Mouse (Mus musculus) embryo, embryonic 11 days (tissue): ENCODE measurements around the gene Hes1.
"Not testable (repeated sequence)": the region's sequence is repeated elsewhere in the genome, so short reads cannot be mapped to it uniquely, and the experiment has no call there.

Experiments
- DNase-seq: peaks from one replicate; pipeline ENCODE4 v3.0.0-alpha.2; 2015

Gene Hes1

DNA sequence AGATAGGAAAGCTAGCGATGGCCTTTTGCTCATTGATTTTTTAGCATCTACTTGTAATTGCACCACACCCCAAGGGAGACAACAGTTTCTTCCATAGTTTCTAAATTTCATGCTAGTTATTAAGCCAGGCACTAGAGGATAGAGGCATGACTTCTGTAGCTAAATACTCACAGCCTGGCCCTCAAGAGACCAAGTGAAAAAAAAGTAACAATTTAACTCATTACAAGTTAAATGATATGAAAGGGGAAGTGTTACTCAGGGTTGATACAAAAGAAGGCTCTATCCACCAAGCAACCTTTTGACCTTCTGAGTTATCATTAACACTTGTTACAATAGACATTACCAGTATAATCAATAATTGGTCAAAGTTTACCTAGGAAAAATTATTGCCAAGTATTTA lies 9.1 kb downstream of the Hes1 start:
- DNase-seq: no peak

DNA sequence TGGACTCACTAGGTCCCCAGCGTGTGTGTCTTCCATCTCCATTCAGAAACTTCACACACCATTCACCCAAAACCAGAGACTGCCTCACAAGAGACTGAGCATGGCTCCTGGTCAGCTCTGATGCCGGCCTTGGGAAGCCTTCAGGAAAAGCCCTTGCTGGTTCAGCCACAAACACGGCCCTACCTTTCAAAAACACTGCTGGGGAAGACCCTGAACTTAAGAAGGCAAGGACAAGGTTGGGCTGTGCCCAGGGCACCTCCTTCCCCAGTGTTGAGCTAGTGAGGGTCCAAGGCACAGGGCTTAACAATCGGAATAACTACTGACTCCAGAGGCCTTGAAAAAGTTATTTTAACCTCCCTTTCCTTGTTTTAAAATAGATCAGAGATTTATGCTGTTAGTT lies 17.3 kb downstream of the Hes1 start:
- no peak for DNase-seq

DNA sequence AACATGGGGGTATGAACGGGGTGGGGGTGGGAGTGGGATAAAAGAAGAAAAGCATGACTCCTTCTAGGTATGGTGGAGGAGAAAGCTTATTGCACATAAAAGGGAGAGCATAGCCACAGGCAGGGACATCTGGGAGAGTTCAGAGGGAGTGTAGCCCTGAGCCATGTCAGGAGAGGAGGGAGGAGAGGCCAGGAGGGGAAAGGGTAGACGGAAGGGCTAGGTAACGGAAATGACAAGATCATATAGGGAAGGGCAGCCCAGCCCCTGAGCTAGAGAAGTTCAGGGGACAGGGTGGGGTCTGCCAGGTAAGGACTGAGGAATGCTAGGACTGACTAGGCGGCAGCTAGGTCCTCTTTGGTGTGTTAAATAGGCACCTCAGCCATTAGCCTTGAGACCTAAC lies 17.8 kb downstream of the Hes1 start:
- DNase-seq: no peak

DNA sequence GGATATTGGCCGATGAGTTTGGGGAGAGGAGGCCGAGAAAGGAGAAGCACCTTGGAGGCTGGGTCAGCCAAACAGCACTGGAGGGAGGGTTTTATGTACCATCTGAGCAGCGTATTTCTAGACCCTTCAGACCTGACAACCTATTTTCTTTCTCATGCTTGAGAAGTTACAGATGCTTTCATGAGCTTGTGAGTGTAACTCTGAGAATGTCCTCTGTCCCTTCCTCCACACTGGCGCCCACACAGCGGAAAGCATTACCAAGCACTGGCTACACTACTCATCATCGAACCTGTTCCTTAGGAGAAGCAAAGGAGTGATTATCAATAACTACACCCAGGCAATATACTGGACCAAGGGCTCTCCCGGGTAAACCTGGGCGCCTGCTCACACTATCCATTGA lies 18.8 kb downstream of the Hes1 start:
- DNase-seq: no peak

DNA sequence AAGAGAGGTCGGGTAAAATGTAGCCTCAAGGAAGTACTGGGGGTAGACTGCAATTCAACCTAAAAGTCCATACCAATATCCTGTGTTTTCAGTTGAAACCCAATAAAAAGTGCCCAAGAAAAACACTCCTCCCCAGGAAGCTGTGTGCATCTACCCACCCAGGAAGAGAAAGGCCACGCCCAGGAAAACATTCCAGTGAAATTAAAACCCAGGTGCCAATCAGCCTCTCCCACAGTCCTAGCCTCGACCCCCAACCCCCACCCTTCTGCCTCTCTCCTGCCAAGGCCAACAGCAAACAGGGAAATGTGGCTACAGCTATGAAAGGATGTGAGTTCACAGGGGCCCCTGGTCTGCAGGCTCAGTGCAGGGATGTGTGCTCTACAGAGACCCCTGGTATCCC lies 19.4 kb downstream of the Hes1 start:
- no peak for DNase-seq

DNA sequence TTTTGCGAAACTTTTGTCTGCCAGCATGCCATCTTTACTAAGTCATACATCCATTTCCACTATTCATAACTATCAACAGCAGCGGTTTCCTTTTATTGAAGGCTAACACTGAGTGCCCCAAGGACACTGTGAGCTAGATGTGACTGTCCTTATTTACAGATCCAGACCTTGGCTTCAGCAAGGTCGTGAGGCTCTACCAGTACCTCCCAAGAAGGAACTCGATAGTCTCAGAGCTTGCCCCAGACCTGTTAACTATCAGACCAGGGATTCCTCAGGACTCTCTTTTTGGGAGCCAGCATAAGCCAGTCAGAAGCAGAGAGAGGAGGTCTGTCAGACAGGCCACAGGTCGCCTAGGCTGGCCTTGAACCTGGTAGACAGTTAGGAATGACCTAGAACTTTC lies 24.5 kb downstream of the Hes1 start:
- no peak for DNase-seq

DNA sequence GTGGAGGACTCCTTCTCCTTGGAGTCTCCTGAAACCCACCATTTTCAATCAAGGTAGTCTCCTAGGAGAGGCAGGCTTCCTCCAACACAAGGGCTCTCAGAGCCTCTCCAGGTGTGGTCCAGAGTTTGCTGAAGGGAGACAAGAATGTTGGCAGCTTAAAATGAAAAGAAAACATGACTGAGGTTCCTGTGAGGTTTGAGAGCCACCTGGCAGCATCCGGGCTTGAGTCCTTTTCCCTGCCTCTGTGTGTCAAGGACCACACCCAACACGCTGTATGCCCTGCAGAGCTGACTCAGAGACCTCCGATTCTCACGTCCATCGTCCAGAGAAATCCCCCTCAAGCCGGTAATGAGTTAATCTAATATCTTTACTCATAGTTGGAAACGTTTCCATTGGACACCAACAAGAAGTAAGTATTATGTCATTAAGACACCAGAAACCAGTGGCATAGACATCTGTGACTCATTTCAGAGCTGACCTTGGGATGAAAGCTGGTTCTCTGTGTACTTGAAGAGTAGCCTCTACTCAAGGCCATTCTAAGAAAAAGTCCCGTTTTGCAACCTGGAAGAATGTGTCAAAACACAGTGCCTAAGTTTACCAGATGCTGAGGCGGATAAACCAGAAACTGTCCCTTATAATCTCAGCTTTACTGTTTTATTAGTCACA lies 26.1 kb downstream of the Hes1 start:
- no peak for DNase-seq

DNA sequence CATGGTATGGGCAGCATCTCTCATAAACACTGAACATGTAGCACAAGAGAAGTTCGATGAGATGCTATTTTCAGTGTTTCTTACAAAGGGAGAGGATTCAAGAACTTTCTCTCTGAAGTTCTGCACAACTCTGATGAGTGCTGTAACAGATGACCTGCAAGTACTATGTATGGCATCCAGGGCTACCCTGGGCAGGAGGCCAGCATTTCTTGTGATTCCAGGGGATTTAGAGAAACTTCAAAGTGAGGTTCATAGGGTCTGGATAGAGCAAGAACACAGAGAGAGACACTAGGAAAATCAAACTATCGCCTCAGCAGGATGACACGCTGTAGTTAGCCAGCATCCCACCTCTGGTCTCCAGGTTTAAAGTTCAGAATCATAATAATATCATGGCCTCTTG lies 31.9 kb downstream of the Hes1 start:
- DNase-seq: no peak

DNA sequence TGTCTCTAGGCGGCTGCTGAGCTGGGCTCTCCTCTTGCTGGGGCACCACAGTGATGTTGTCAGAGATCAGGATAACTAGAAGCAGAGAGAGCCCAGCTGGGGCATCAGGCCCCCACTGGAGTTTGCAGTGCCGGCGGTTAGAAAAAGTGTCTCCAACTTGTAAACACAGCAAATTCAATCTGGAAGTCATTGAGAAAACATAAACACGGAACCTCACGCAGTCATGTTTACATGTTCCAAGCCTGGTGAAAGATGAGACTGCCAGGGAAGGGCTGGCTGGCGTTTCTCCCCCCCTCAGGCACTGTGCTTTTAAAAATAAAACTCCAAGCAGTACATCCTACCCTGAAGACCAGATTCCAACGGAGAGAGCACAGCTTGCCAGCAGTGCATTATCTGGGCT lies 32.3 kb downstream of the Hes1 start:
- DNase-seq: no peak

DNA sequence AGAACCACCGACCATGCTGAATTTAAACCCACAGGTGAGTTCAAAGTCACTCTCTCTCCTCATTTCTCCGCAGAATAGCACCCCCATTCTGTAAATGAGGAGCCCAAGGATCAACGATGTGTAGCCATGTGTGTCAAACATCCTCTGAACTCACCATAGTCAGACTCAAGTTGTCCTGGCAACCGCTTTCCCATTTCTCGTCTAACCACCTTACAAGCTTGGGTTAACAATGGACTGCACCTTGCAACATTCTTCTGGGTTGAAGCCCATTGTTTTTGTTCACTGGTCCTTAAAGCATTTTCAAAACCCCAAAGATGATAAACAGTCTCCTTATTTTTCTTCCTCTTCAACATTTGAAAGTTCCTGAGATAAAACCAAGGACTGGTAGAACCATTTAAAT lies 34.9 kb downstream of the Hes1 start:
- DNase-seq: no peak

DNA sequence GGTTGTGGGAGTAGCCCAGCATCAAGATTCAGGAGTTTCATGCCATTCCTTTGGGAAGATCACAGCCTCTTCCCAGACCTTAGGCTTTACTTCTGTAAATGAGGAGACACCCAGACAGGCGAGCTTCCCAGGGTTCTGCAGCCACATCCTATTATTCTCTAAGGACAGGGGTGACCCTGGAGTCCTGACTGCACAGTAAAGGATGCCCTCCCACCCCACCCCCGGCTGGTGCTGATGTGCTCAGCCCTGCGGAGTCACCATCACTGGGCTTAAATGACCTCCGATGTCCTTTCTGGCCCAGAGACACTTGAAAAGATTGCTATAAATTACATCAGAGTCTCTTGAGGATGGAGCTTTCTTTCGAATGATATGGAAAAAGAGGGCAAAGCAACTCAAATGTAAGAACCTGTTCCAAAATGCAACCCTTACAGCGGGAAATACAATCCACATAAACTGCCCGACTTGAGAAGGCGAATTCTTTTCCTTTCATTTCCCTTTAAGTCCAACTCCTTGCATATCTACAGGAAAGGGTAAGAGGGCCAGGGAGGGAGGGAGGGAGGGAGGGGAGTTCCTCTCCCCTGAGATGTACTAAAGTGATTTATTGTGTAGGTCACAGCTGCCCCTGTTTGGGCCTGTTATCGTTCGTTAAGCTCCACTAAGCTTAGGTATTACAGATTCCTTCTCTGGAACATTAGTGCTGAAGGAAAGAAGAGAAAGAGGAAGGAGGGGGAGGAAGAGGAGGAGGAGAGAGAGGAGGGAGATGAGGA lies 38.1 kb downstream of the Hes1 start:
- DNase-seq: peak; percentile 61

DNA sequence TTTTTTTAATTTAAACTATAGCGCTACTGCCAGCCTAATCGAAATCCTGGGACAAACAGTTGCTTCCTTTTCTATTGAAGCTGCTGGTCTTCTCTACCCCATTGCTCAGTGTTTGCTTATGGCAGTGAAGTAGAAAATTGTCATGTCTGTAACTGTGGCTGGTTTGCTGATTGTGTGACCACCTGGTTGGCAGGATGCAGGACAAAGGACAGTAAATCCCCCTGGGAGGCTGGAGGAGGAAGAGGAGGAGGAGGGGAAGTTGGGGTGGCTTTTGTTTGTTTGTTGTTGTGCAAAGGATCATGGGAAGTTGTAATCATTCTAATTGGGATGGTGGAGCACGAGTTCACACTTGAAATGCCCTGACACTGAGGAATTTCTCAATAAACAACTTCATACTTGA lies 38.8 kb downstream of the Hes1 start:
- peak; percentile 45 for DNase-seq

DNA sequence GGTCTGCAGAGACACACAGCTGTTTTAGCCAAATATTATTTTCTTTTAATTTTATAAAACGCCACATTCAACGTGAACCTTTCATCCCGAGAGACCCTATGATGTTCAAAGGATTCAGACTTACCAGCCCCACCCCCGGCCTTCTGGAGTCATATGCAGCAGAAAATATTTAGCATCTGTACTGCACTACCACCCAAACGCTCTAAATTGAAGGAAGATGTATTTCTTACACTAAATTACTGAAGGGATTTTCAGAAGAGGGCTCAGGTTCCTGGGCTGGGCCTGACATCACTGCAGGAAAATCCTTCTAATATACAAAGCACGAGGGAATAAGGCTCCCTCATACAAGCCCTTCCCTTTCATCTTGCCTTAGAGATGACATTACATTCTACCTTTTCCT lies 39.3 kb downstream of the Hes1 start:
- DNase-seq: peak; percentile 43

DNA sequence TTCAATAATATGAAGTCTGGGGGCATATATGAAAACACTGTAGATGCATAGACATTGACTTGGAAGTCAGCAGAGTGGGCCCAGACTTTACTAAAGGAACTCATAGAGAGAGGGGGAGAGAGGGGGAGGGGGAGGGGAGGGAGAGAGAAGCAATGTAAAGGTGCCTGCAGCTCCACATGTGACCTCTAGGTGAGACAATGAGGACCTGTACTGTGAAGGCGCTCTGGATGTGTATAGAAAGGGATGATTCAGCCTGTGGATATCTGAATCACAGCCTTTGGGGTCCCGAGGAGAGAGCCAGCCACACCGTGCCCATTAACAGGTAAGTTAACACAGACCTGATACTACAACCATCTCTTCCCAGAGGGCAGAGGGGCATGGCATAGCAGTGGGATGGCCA lies 40.2 kb downstream of the Hes1 start:
- DNase-seq: no peak

DNA sequence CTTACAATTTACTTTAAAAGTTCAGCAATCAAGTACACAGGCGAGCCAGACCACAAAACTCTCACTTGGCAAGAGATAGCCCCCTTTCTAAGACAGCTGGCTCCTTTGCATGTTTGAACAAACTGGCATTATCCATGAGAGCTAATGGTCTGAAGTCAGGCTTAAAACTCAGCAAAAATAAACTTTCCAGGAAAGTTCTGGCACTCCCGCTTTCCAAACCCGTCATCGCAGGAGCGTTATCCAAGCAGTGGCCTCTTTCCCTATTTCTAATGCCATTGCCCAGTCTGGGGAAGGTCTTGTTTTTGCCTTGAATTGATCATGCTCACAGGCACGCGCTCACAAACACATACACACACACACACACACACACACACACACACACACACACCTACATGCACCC lies 41.3 kb downstream of the Hes1 start:
- no peak for DNase-seq

DNA sequence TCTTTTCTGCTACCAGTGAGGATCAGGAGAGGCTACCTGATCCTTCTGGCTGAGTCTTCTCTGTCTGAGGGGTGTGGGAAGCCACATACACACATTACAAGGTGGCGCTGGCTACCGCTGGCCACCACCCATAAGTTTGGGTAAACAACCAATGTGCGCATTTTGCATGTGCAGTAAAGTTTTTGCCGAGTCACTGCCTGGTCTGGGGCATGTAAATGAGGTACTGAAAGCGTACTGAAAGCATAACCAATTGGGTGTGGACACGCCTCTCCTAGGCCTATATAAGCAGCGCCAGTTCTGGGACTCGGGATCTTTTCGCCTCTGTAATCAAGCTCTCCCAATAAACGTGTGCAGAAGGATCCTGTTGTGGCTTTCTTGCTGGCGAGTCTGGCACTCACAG lies 44.0 kb downstream of the Hes1 start:
- not testable (repeated sequence) for DNase-seq

DNA sequence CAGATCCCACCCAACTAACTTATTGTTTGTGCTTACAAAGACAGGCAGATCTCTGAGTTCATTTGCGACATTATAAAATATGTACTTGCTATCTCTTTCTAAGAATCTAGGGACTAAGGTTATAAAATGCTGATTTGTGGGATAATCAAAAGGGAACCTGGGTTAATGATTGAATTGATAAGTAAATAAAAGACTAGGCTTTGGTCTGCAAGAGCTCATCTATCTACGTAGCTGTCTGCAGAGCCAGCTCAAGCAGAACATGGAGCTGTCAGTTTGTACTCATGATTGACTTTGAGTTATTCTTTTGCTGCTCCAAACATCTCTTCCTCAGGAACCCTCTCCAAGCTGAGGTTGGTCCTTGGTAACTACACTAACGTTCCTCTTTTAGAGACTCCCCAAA lies 46.3 kb downstream of the Hes1 start:
- no peak for DNase-seq

DNA sequence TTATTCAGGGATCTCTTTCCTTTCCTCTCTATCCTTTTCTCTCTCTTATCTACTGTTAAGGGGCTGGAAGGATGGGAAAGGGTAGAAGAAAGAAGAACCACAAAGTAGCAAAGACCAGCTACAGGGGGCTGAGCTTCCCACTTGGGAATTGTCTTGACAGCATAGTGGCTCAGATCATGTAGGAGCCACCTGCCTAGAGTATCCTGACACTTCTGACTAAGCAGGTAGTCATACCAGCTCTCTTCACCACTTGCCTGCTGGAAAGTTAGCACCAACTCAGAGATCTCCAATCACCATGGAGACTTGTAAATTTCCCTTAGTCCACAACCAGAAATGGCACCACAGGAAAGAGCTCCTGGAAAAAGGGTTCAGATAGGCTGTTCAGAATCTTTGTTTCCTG lies 46.9 kb downstream of the Hes1 start:
- DNase-seq: no peak

DNA sequence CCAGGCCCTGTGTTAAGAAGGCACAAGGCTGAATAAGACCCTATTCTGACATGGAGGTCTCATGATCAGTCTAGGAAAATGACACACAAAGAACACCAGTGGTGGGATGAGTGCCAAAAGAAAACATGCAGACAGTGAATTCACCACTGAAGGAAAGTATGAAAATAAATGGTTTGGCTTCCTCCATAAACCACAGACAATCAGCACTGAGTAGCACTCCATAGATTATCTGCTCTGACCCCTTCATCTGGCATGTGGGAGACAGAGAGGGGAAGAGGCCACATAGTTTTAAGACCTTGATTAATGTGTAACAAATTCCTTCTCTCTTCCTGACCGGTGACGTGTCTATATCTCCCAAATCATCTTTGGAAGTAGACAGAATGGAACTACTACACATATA lies 47.4 kb downstream of the Hes1 start:
- DNase-seq: no peak

DNA sequence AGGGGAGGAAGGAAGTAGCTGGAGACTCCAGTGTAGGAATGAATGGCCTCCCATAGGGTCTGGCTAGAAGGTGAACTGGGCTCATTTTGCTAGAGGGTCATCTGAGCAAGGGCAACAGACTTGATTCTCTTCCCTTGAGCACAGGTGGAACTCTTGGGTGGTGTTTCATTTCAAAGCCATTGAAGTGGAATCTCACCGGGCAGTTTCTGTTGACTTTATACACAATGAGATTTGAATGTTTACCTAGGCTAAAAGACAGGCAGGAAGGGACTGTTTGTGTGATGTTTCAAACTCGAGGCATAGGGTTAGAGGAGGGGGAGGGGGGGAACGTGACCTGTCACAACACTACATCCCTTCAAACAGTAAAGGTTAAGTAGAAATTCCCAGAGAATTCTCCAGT lies 49.0 kb downstream of the Hes1 start:
- no peak for DNase-seq

DNA sequence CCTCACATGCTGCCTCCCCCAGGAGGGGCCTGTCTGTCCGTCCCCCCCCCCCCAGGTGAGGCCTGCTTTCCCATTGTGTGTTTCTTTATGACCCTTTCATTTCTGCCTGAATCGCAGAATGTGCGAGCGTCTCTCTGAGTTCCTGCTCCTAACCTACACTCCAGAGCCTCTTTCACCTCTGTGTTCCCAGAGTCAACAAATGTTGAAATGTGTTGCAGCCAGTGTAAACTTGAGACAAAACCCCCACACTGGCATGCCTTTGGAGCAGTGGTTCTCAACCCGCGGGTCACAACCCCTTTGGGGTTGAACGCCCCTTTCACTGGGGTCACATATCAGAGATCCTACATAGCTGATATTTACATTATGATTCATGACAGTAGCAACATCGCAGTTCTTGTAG lies 49.6 kb downstream of the Hes1 start:
- no peak for DNase-seq

DNA sequence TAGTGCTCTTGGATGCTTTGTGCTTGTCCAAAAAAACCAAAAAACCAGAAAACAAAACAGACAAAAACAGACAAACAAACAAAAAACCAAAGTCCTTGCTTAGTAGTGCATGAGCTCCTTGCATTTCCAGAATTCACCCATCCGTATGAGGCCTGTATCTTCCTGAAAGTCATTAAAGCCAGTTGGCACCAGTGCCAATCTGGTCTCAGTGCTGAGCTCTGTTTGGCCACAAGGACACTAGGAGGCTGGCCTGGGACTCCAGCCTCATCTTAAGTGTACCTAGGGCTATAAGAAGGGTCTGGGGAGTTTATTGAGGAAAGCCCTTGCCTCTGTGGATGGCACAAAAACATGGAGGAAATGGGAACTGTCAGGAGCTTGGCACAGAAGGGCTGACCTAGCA lies 50.3 kb downstream of the Hes1 start:
- DNase-seq: no peak
